Mouse (Mus musculus) heart, postnatal 0 days (tissue): Measurements from ENCODE around the gene Slc9a5.

Experiments
- CTCF ChIP-seq: IDR thresholded peaks from 2 replicates; pipeline ENCODE4 v1.5.1; 2016; ENCODE audit warnings: antibody characterized with exemption, control low read depth, low read depth
- EP300 ChIP-seq: IDR thresholded peaks from 2 replicates; pipeline ENCODE4 v1.6.1; 2016; ENCODE audit warnings: antibody characterized with exemption, low read depth

- 0 out of 2 replicates have a peak, but pooled peaks have one; percentile 0 for TF ChIP-seq CTCF
- TF ChIP-seq EP300, result no peak
These were observed 1.8 kb upstream of the Slc9a5 start for GRCm38 (mm10) chr8:105346611-105347427.
